Mouse (Mus musculus): ENCODE measurements around the gene Trim62. TPM values are rescaled to one million over a fixed set of nuclear protein-coding genes. Genes with fewer than 3 reads are reported as not detected.

The Trim62 gene
- polyA plus RNA-seq, 1 experiment from 2014 or later = 13.1 TPM

Other genes starting within 250 kb of the Trim62 start
- 46.8 and 92.2 TPM in 2 replicates for gene Phc2, start 228.9 kb upstream of the Trim62 start, polyA plus RNA-seq (2014; fragmentation: Nextera tagmentation; extraction: Ambion mirVana)
- gene A3galt2, start 128.2 kb upstream of the Trim62 start, polyA plus RNA-seq (2014; fragmentation: Nextera tagmentation; extraction: Ambion mirVana) = 0.42 and 0.51 TPM in 2 replicates
- gene Zfp362, start 77.5 kb upstream of the Trim62 start, polyA plus RNA-seq (2014; fragmentation: Nextera tagmentation; extraction: Ambion mirVana) = 29.5 and 30.4 TPM in 2 replicates
- gene Azin2, start 78.9 kb downstream of the Trim62 start, polyA plus RNA-seq (2014; fragmentation: Nextera tagmentation; extraction: Ambion mirVana) = 10.8 and 12.5 TPM in 2 replicates
- gene Ak2, start 108.4 kb downstream of the Trim62 start, polyA plus RNA-seq (2014; fragmentation: Nextera tagmentation; extraction: Ambion mirVana) = 119 and 128 TPM in 2 replicates
- gene Rnf19b, start 174.7 kb downstream of the Trim62 start, polyA plus RNA-seq (2014; fragmentation: Nextera tagmentation; extraction: Ambion mirVana) = 10.7 and 11.1 TPM in 2 replicates
- gene Tmem54, start 222.0 kb downstream of the Trim62 start, polyA plus RNA-seq (2014; fragmentation: Nextera tagmentation; extraction: Ambion mirVana) = 0.96 and 1.4 TPM in 2 replicates
- gene Hpca, start 238.5 kb downstream of the Trim62 start, polyA plus RNA-seq (2014; fragmentation: Nextera tagmentation; extraction: Ambion mirVana) = 2.3 and 2.6 TPM in 2 replicates

All from hindbrain, embryonic 11.5 days (tissue).